Mouse (Mus musculus): ENCODE data around the gene Nup188.

DNA sequence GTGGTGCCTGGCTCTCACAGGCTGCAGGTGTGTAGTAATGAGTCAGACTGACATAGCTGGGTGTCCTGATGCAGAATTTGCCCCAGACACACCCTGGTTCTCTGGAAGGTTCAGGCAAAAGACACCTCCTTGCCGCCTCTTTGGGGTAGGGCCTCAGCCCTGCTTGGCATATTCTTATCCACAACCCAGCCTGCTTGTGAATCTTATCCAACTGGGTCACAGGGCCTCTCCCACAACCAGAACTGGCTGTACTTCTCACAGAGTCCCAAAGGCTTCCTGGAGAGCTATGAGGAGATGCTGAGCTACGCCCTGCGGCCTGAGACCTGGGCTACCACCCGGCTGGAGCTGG lies 95.2 kb downstream of the Nup188 start:
- TF ChIP-seq CTCF (IDR thresholded peaks at IDR 0.05; ENCODE audit: control insufficient read depth, insufficient read depth, insufficient read length) (no peak), MYOD1 (IDR thresholded peaks at IDR 0.05; ENCODE audit: control insufficient read depth, insufficient read length, low read depth) (no peak), CEBPB (IDR thresholded peaks at IDR 0.05; ENCODE audit: low read depth) (no peak), MYOG (IDR thresholded peaks at IDR 0.05; ENCODE audit: control insufficient read depth, extremely low read depth, insufficient read length) (no peak), FOSL1 (IDR thresholded peaks at IDR 0.05; ENCODE audit: insufficient read depth, low read length, poor library complexity, severe bottlenecking) (no peak), USF1 (IDR thresholded peaks at IDR 0.05; ENCODE audit: low read depth) (no peak)
